Mouse (Mus musculus) mature B cell (primary cell): ENCODE measurements around the gene Apod.
"Not testable (repeated sequence)": the region's sequence is repeated elsewhere in the genome, so short reads cannot be mapped to it uniquely, and the experiment has no call there.

Experiments
- in situ Hi-C: fragments of 300-500 bp; cut with MboI; formaldehyde crosslinking; loops from 2 replicates; pipeline ENCODE4 v1.14.3; 2019

The Apod gene

GRCm38 (mm10) chr16:31321501-31321900, 6.9 kb upstream of the Apod start:
- in situ Hi-C loops: no loop called here

DNA sequence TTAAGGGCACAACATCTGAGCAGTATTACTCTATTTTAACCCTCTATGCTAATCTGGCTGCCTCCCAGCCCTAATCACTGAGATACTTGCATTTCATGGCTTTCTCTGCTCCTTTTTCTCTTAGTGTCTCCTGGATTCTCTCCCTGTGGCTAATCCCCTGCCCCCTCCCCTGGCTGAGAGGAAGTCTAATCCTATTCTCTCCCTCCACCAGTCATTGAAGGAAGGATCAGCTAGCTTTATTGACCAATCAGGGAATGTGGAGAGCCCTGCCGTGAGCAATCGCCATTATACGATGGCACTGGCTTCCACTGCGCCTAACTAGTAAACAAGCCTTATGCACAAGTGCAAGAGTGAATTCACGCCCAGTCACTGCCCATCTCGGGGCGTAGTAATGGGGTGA, 6.3 kb upstream of the Apod start:
- in situ Hi-C loops: no loop called here

DNA sequence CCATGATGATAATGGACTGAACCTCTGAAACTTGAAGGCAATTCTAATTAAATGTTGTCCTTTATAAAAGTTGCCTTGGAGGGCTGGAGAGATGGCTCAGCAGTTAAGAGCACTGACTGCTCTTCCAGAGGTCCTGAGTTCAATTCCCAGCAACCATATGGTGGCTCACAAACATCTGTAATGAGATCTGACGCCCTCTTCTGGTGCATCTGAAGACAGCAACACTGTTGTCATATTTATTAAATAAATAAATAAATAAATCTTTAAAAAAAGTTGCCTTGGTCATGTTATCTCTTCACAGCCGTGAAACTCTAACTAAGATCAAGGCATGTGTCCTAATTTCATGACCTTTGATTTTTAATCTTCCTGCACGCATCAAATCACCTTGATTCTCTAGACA, 5.1 kb upstream of the Apod start:
- in situ Hi-C loops: not testable (repeated sequence)

- in situ Hi-C loops: no loop called here
Observed at GRCm38 (mm10) chr16:31319316-31319715, 4.7 kb upstream of the Apod start.

DNA sequence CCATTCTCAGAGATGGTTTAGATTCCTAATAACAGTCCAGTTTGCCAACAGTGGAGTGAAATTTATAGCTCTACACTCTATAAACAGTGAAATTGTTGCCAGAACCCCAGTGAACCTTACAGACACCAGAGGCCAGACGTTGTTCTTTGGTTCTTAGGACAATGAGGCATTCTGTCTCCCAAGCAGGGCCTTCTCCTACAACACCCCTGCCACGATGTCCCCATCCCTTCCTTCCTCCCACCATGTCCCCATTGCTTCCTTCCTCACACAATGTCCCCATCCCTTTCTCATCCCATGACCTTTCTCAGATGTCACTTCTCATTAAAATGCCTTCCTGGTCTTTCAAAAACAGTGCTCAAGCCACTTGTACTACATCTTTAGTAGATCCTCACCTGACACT, 3.8 kb upstream of the Apod start:
- in situ Hi-C loops: no loop called here

DNA sequence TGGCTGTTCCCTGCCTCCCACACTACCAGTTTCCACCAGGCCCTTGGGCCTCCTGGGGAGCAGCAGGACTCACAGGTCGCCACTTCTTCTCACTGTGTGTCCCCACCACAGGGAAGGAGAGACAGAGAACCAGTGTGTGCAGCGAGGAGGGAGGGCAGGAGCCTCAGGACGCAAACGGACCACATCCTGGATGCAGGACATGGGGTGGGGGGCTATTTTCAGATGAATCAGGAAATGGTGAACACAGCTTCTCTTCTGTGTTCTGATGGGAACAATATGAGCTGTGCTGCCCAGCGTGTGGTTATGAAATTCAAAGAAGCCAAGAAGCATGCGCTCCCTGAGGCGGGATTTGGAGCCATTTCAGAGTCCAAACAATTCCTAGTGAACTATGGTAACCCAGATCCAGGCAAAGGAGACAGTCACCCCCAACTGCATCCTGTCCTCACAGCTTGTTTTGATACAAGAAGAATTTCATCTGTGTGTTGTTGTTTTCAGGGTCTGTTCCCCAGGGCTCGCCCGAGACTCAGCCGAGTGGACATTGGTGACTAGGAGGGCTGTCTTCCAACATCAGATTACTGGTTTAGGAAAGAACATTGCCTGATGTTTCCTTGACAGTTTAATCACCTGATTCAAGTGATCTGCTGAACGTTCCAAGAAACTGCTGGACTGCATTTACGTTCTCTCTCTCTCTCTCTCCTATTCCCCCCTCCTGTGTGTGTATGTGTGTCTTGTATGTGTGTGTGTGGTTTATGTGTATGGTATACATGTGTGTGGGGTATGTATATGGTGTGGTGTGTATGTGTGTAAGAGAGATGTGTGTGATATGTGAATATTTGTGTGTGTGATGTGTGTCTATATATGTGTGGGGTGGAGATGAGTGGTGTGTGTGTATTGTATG, 1.9 kb upstream of the Apod start:
- in situ Hi-C loops: not testable (repeated sequence)

DNA sequence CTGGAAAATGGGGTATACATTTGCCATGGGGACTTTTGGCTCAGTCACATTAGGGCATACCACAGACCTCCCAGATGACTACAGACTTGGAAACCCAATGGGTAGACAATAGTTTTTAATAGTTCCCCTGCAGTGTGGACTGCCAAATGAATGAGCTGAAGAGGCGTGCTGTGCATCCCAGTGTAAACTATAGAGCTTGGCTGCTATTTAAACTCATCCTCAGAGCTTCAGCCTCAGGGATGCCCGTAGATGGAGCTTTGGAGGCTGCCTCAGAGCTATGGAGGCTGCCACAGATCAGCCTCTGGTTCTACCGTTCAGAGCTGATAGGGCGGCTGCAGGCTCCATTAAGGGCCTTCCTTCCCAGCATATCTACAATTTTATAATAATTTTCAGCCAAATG, 686 bp upstream of the Apod start:
- in situ Hi-C loops: no loop called here

GRCm38 (mm10) chr16:31313611-31314010, 997 bp downstream of the Apod start:
- in situ Hi-C loops: no loop called here

DNA sequence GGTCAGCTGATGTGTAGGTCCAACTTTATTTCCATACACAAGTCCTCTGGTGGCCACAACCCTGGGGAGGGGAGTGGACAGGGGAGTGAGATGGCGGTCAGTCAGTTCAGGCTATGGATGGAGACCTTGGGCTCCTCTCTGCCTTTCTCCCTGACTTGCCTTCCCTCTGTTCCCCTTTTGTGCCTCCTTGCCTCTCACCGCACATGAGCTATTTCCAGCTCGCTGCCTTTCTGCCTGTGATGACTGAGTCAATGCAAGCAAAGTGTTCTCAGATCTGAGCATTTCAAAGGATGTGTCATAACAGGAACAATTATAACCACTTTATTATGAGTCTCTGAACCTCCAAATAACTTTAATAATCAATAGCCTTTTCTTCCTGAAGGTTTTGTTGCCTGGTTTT, 2.3 kb downstream of the Apod start:
- in situ Hi-C loops: no loop called here

DNA sequence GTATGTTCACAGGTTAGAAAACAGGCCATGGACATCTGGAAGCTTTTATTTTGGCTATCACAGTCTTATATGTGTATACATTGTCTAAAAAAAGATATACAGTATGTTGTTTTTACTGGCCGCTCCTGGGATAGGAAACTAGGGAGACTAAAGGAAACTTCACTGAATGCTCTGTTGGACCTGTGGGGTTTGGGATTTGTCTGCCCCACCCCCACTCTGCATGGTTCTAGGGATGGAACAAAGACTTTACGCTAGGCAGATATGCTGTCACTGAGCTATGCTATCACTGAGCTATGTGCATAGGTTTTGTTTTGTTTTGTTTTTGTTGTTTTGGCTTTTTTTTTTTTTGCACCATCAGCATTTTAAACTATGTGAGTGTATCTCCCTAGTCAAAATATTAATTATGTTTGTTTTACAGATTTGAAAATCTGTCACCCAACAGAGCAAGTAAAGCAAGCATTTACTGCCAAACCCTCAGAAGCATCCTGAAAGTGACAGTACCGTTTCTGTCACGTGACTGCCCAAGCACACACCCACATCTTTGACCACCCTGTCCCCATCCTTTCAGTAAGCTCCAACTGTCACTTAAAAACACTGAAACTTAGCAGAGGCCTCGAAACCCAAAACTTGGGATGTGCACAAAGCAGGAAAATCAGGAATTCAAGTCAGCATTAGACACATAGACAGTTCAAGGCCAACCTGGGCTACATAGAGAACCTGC, 9.2 kb downstream of the Apod start:
- in situ Hi-C loops: no loop called here

GRCm38 (mm10) chr16:31303276-31303675, 11.3 kb downstream of the Apod start:
- in situ Hi-C loops: no loop called here

DNA sequence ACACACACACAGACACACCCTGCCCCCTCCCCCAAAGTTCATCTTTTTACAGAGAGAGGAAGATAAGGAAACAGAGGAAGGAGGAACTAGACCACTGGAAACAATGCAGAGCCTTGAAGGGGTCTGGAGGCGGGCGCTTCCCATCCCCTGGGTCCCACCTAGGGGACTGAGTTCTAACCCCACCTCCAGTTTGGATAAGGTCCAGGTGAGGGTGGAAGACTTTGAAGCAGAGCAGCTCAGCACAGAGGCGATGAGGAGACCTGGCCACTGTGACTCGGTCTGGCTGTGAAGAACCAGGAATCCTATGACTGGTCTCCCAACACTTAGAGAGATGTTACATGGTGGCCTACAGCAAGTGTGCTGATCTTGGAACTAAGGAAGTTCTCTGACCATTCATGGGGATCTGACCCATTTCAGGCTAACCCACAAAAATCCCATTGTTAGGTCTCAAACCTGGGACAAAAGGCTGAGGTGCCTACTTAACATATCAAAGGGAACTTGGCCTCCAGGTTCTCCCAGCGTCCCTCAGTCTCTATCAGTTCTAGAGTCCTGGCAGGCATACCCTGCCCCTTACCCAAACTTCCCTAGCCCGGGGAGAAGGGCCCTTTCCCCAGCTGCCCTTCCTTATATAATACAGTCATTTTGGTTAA, 13.6 kb downstream of the Apod start:
- in situ Hi-C loops: no loop called here

DNA sequence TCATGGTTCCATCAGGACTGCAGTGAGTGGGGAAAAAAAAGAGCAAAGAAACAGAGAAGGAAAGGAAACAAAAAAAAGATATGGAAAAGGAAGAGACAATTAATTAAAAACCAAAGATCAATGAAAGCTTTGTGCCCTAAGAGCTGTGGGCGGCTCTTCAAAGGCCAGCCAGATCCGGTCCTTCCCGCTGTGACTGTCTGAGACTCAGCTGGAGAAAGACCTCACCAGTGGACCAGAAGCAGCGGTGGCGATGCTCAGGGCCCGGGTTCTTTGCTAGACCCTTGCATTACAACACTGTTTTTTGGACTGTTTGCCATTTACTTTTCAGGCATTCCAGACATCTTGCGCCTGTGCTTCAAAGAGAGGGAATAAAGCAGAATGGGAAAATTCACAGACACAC, 14.1 kb downstream of the Apod start:
- in situ Hi-C loops: no loop called here

DNA sequence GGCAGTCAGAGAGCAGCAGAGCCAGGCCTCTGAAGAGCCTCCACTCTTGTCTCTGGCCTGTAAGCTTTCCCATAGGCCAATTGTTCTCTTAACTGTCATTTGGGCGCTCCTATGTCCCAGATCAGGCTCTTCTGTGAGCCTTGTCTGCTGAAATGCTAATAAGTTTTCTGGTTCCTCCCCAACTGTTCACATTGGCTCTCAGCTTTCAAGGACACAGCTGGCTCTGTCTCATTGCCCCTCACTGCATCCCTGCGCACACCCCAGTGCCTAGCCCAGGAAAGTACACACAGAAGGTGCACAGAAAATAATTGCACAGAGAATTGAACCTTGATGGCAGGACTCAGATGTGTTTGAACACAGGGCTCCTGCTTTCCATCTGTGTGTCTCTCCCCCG, 14.7 kb downstream of the Apod start:
- in situ Hi-C loops: no loop called here

DNA sequence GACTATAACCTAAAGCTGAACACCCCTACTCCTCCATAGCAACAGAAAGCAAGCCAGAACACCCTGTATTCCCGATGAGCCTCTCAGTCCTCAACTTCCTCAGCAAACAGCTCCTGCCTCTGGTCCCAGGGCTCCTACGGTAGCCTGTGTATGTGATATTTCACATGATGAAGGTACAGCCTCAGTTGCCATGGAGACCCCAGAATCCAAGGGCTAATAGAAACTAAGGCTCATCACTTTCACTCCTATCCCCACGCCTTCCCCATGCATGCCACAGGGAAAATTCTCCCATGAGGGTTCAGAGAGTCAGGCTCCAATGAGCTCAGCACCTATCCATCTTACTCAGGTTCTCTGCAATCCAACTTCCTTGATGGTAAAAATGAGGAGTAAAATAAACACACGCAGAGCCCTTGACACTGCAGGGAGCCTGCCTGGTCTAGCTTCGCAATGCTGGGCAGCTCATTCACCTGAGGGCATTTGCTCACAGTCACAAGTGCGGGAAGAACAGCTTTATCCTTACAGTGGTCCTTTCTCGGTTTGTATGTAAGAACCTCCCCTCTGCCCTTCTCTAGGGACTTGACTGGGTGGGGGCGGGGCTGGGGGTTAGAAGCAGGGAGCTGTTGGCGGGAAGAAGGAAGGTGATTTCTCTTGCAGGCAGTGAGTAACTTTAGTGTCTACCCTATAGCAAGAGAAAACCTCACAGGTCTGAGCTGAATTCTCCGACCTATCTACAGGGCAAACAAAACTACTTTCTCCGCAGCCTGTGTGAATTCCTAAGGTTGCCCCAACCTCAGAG, 15.2 kb downstream of the Apod start:
- in situ Hi-C loops: no loop called here

DNA sequence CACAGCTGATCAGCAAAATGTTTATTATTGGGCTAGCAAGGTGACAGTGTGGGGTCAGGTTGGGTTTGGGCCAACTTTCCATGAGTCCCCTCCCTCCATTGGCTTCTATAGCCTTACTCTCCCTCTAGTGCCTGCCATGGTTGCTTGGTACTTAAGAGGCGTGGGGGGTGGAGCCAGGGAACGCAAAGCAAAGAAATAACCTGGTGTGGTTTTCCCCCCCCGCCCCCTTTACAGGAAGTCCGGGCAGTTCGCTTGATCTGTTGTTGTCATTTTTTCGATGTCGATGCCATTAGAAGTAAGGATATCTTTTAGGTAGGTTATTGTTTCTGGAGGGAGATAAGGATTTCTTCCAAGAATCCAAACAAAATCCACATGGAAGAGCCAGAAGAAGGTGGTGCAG, 17.5 kb downstream of the Apod start:
- in situ Hi-C loops: no loop called here

GRCm38 (mm10) chr16:31293761-31294160, 20.8 kb downstream of the Apod start:
- in situ Hi-C loops: no loop called here

- in situ Hi-C loops: no loop called here
Observed at GRCm38 (mm10) chr16:31290751-31291365, 23.8 kb downstream of the Apod start.

DNA sequence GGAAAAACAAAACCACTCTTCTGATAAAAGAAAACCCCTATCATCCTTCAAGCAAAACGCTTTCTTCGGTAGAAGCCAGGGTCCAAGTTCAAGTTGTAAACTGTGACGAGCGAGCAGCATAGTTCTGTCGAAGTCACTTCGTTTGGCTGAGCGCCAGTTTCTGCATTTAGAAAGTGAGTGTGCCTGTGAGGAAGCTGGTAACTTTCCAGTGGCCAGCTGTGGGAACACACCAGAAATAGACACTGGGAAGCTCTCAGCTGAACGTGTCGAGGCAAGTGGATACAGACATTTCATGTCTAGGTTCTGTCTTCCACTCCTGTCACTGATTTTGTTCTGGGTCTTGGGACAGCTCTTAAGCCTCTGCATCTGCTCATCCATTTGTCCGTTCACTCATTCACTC, 24.3 kb downstream of the Apod start:
- in situ Hi-C loops: no loop called here

DNA sequence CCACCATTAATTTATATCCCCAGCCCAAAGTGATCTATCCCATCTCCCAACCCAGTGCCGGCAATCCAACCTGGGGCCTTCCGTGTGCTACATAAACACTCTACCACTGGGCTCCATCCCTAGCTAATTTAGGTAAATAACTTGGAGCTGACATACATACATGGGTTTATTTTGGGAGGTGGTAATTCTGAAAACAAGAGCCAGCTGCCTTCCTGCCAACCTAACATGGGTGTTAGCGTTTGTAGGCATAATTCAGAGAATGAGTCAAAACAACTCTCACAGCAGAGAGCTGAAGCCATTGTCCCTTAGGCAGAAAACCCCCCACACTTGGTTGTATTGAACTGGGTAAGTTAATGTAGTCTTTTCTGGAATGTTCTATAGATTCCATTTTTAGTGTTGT, 26.9 kb downstream of the Apod start:
- in situ Hi-C loops: no loop called here

- in situ Hi-C loops: no loop called here
Observed at GRCm38 (mm10) chr16:31286801-31287488, 27.7 kb downstream of the Apod start.
